Mouse (Mus musculus) limb, embryonic 13.5 days (tissue): ENCODE measurements around the gene Pcif1. TPM values are rescaled to one million over a fixed set of nuclear protein-coding genes. Genes with fewer than 3 reads are reported as not detected.
A peak's percentile ranks its signal among the peaks of the same experiment; 100 is the strongest.
"Not testable (repeated sequence)": the region's sequence is repeated elsewhere in the genome, so short reads cannot be mapped to it uniquely, and the experiment has no call there.

ENCODE experiments used
- ATAC-seq: fragments of 200-750 bp; cut with Nextera tagmentation; 2 replicates; pipeline ENCODE4 v1.8.0; 2017; ENCODE audit warnings: low read depth, moderate number of reproducible peaks, moderate TSS enrichment; ENCODE audit not compliant: low FRiP score
- H3K27ac ChIP-seq: fragments of 300-500 bp; sonication (generic); 2 replicates; pipeline ENCODE4 v1.5.1; 2015; ENCODE audit warnings: inconsistent platforms, mild to moderate bottlenecking, moderate library complexity
- H3K27me3 ChIP-seq: fragments of 300-500 bp; sonication (generic); 2 replicates; pipeline ENCODE4 v1.6.1; 2015; ENCODE audit warnings: mild to moderate bottlenecking, inconsistent platforms
- H3K36me3 ChIP-seq: fragments of 300-500 bp; sonication (generic); 2 replicates; pipeline ENCODE4 v1.6.1; 2015; ENCODE audit warnings: inconsistent platforms, mild to moderate bottlenecking, moderate library complexity
- H3K4me1 ChIP-seq: fragments of 300-500 bp; sonication (generic); 2 replicates; pipeline ENCODE4 v1.6.1; 2015; ENCODE audit warnings: inconsistent platforms
- H3K4me2 ChIP-seq: fragments of 300-500 bp; sonication (generic); replicated peaks from 2 replicates; pipeline ENCODE4 v1.6.1; 2015; ENCODE audit warnings: inconsistent platforms, mild to moderate bottlenecking, moderate library complexity
- H3K4me3 ChIP-seq: fragments of 300-500 bp; sonication (generic); 2 replicates; pipeline ENCODE4 v1.5.1; 2015; ENCODE audit warnings: moderate library complexity, mild to moderate bottlenecking, inconsistent platforms
- H3K9ac ChIP-seq: fragments of 300-500 bp; sonication (generic); 2 replicates; pipeline ENCODE4 v1.6.1; 2015; ENCODE audit warnings: mild to moderate bottlenecking, inconsistent platforms
- H3K9me3 ChIP-seq: fragments of 300-500 bp; sonication (generic); 2 replicates; pipeline ENCODE4 v1.6.1; 2016; ENCODE audit warnings: inconsistent platforms
- WGBS: fragments of 180-500 bp; shearing (Covaris S2); methylation state at CpG from one replicate; pipeline ENCODE4 v1.1.7; 2015; 5-methylcytosine and 5-hydroxymethylcytosine counted together
- polyA plus RNA-seq: library from polyadenylated mRNA; unstranded; fragments of >200 nt; fragmentation: Nextera tagmentation; extraction: Ambion mirVana; gene quantifications from 2 replicates; pipeline ENCODE4 v1.2.1, GENCODE M21; 2015

Pcif1 gene
- polyA plus RNA-seq, 1 experiment from 2014 or later, result 87.4 TPM

- Histone ChIP-seq H3K4me1 (0 out of 2 replicates have a peak, but pooled peaks cover 7% of the 10 kb centered on the region), H3K9ac (no peak overlapping the region), H3K4me3 (no peak overlapping the region), H3K36me3 (no peaks in the 10 kb centered on the region), H3K9me3 (peaks cover 6% of the 10 kb centered on the region; the same call in 1 of the 2 replicates), H3K27me3 (no peaks in the 10 kb centered on the region), H3K4me2 (no peak overlapping the region), H3K27ac (no peak overlapping the region)
- WGBS, result 55% methylated on average over 6 of the region's 6 CpGs
- no peak for ATAC-seq
Measured at GRCm38 (mm10) chr2:164871602-164872303, 7.4 kb upstream of the Pcif1 start.

- H3K9ac ChIP-seq, result 0 out of 2 replicates have a peak overlapping the region, but pooled peaks have one; percentile 35
- WGBS, result 58% methylated on average over 3 of the region's 3 CpGs
- peaks cover 14% of the 10 kb centered on the region for H3K4me1 ChIP-seq
- H3K36me3 ChIP-seq, result no peaks in the 10 kb centered on the region; the same call in 1 of the 2 replicates
- H3K4me3 ChIP-seq, result no peak overlapping the region
- ATAC-seq, result no peak
- no peaks in the 10 kb centered on the region for H3K27me3 ChIP-seq
- no peak overlapping the region for H3K4me2 ChIP-seq
- no peaks in the 10 kb centered on the region for H3K9me3 ChIP-seq
- H3K27ac ChIP-seq, result no peak overlapping the region
Measured at GRCm38 (mm10) chr2:164873621-164874020, 5.5 kb upstream of the Pcif1 start.

- Histone ChIP-seq H3K9ac (no peak overlapping the region), H3K27me3 (no peaks in the 10 kb centered on the region), H3K4me2 (no peak overlapping the region; the same call in 1 of the 2 replicates), H3K27ac (peak overlapping the region; percentile 49; the same call in 1 of the 2 replicates), H3K4me3 (no peak overlapping the region), H3K36me3 (no peaks in the 10 kb centered on the region; the same call in 1 of the 2 replicates), H3K4me1 (peaks cover 14% of the 10 kb centered on the region), H3K9me3 (no peaks in the 10 kb centered on the region)
- ATAC-seq, result no peak; the same call in 1 of the 2 replicates
- 28% methylated on average over 1 of the region's 1 CpGs for WGBS
Measured at GRCm38 (mm10) chr2:164874239-164874769, 4.8 kb upstream of the Pcif1 start.

- not testable (repeated sequence) for ATAC-seq, H3K9me3 ChIP-seq, H3K27ac ChIP-seq, H3K4me3 ChIP-seq, H3K27me3 ChIP-seq, H3K36me3 ChIP-seq, H3K9ac ChIP-seq, H3K4me2 ChIP-seq
- 48% methylated on average over 2 of the region's 2 CpGs for WGBS
- H3K4me1 ChIP-seq, result peaks cover 20% of the 10 kb centered on the region
Measured at GRCm38 (mm10) chr2:164875648-164876047, 3.5 kb upstream of the Pcif1 start.

- peak overlapping the region; percentile 90 for H3K4me3 ChIP-seq
- peaks cover 24% of the 10 kb centered on the region for H3K4me1 ChIP-seq
- H3K27ac ChIP-seq, H3K36me3 ChIP-seq, H3K9ac ChIP-seq, H3K27me3 ChIP-seq, ATAC-seq, H3K9me3 ChIP-seq: not testable (repeated sequence)
- WGBS, result 76% methylated on average over 11 of the region's 11 CpGs
- H3K4me2 ChIP-seq, result peak overlapping the region; percentile 95
Measured at GRCm38 (mm10) chr2:164877376-164878215, 1.5 kb upstream of the Pcif1 start.

- Histone ChIP-seq H3K9me3 (no peaks in the 10 kb centered on the region), H3K27ac (peak overlapping the region; percentile 100), H3K36me3 (peaks cover 12% of the 10 kb centered on the region), H3K4me1 (peaks cover 24% of the 10 kb centered on the region), H3K4me3 (peak overlapping the region; percentile 90), H3K27me3 (no peaks in the 10 kb centered on the region), H3K9ac (peak overlapping the region; percentile 100), H3K4me2 (peak overlapping the region; percentile 95)
- 2% methylated on average over 28 of the region's 28 CpGs for WGBS
- ATAC-seq, result peak; percentile 30; the same call in 1 of the 2 replicates
Measured at GRCm38 (mm10) chr2:164878509-164879227, 436 bp upstream of the Pcif1 start.

- peak overlapping the region; percentile 90 for H3K4me3 ChIP-seq
- no peaks in the 10 kb centered on the region for H3K9me3 ChIP-seq
- peaks cover 21% of the 10 kb centered on the region for H3K36me3 ChIP-seq
- peak; percentile 83 for ATAC-seq
- under 1% methylated on average over 53 of the region's 72 CpGs for WGBS
- peak overlapping the region; percentile 100 for H3K9ac ChIP-seq
- H3K27me3 ChIP-seq, result no peaks in the 10 kb centered on the region
- H3K4me1 ChIP-seq, result peaks cover 20% of the 10 kb centered on the region
- peak overlapping the region; percentile 100 for H3K27ac ChIP-seq
- H3K4me2 ChIP-seq, result peak overlapping the region; percentile 95
Measured at GRCm38 (mm10) chr2:164879568-164880277, 619 bp downstream of the Pcif1 start.

GRCm38 (mm10) chr2:164882619-164883018, 3.5 kb downstream of the Pcif1 start:
- no peak for ATAC-seq
- Histone ChIP-seq H3K9me3 (no peaks in the 10 kb centered on the region), H3K27ac (no peak overlapping the region), H3K4me3 (no peak overlapping the region), H3K36me3 (peaks cover 50% of the 10 kb centered on the region), H3K27me3 (no peaks in the 10 kb centered on the region), H3K4me1 (peaks cover 17% of the 10 kb centered on the region), H3K4me2 (no peak overlapping the region), H3K9ac (no peak overlapping the region)
- 81% methylated on average over 9 of the region's 9 CpGs for WGBS

GRCm38 (mm10) chr2:164885788-164886187, 6.7 kb downstream of the Pcif1 start:
- H3K27ac ChIP-seq, result no peak overlapping the region
- no peak for ATAC-seq
- H3K9me3 ChIP-seq, result no peaks in the 10 kb centered on the region
- no peak overlapping the region for H3K4me2 ChIP-seq
- H3K36me3 ChIP-seq, result peaks cover 82% of the 10 kb centered on the region
- H3K9ac ChIP-seq, result 0 out of 2 replicates have a peak overlapping the region, but pooled peaks have one; percentile 35
- peaks cover 3% of the 10 kb centered on the region for H3K4me1 ChIP-seq
- WGBS, result 80% methylated on average over 7 of the region's 7 CpGs
- no peak overlapping the region for H3K4me3 ChIP-seq
- no peaks in the 10 kb centered on the region for H3K27me3 ChIP-seq

GRCm38 (mm10) chr2:164886617-164887016, 7.5 kb downstream of the Pcif1 start:
- H3K9ac ChIP-seq, result no peak overlapping the region
- H3K36me3 ChIP-seq, result peaks cover 90% of the 10 kb centered on the region
- H3K9me3 ChIP-seq, result no peaks in the 10 kb centered on the region
- WGBS, result 94% methylated on average over 10 of the region's 10 CpGs
- H3K4me2 ChIP-seq, result no peak overlapping the region
- no peaks in the 10 kb centered on the region for H3K27me3 ChIP-seq
- H3K4me1 ChIP-seq, result no peaks in the 10 kb centered on the region
- no peak overlapping the region for H3K27ac ChIP-seq
- ATAC-seq, result no peak
- H3K4me3 ChIP-seq, result no peak overlapping the region

- no peak for ATAC-seq
- Histone ChIP-seq H3K9ac (no peak overlapping the region), H3K36me3 (peaks cover 99% of the 10 kb centered on the region), H3K4me3 (no peak overlapping the region), H3K27ac (no peak overlapping the region), H3K4me1 (no peaks in the 10 kb centered on the region), H3K9me3 (no peaks in the 10 kb centered on the region), H3K4me2 (no peak overlapping the region), H3K27me3 (no peaks in the 10 kb centered on the region)
- WGBS, result 87% methylated on average over 12 of the region's 12 CpGs
Measured at GRCm38 (mm10) chr2:164888996-164889395, 9.9 kb downstream of the Pcif1 start.
